Mouse (Mus musculus) intestine, embryonic 14.5 days (tissue): ENCODE measurements around the gene Cfc1. TPM values are rescaled to one million over a fixed set of nuclear protein-coding genes. Genes with fewer than 3 reads are reported as not detected.
"Not testable (repeated sequence)": the region's sequence is repeated elsewhere in the genome, so short reads cannot be mapped to it uniquely, and the experiment has no call there.

Experiments used
- ATAC-seq: fragments of 200-750 bp; cut with Nextera tagmentation; replicated peaks from 2 replicates; pipeline ENCODE4 v1.8.0; 2017; ENCODE audit warnings: low read depth, moderate number of reproducible peaks, moderate TSS enrichment, moderate library complexity; ENCODE audit not compliant: low FRiP score, low TSS enrichment
- DNase-seq: peaks from one replicate; pipeline ENCODE4 v3.0.0-alpha.2; 2018; ENCODE audit warnings: low spot score
- H3K27ac ChIP-seq: fragments of 300-500 bp; sonication (generic); 2 replicates; pipeline ENCODE4 v1.5.1; 2014; ENCODE audit warnings: low read depth, mild to moderate bottlenecking, control low read depth
- H3K27me3 ChIP-seq: fragments of 300-500 bp; sonication (generic); replicated peaks from 2 replicates; pipeline ENCODE4 v1.6.1; 2014; ENCODE audit warnings: low read length, control low read depth; ENCODE audit not compliant: control insufficient read depth, insufficient read depth
- H3K36me3 ChIP-seq: fragments of 300-500 bp; sonication (generic); 2 replicates; pipeline ENCODE4 v1.6.1; 2014; ENCODE audit warnings: low read length, control low read depth; ENCODE audit not compliant: control insufficient read depth, insufficient read depth
- H3K4me1 ChIP-seq: fragments of 300-500 bp; sonication (generic); replicated peaks from 2 replicates; pipeline ENCODE4 v1.6.1; 2014; ENCODE audit warnings: low read length, control low read depth, mixed read lengths; ENCODE audit not compliant: control insufficient read depth, insufficient read depth
- H3K4me2 ChIP-seq: fragments of 300-500 bp; sonication (generic); 2 replicates; pipeline ENCODE4 v1.6.1; 2014; ENCODE audit warnings: low read length
- H3K4me3 ChIP-seq: fragments of 300-500 bp; sonication (generic); 2 replicates; pipeline ENCODE4 v1.5.1; 2014; ENCODE audit warnings: low read depth, low read length, control low read depth, mixed read lengths
- H3K9ac ChIP-seq: fragments of 300-500 bp; sonication (generic); 2 replicates; pipeline ENCODE4 v1.6.1; 2014; ENCODE audit warnings: mild to moderate bottlenecking, low read length
- H3K9me3 ChIP-seq: fragments of 300-500 bp; sonication (generic); 2 replicates; pipeline ENCODE4 v1.6.1; 2016; ENCODE audit warnings: low read length, control low read depth; ENCODE audit not compliant: control insufficient read depth
- WGBS: fragments of 180-500 bp; shearing (Covaris S2); extraction: QIAGEN DNeasy Blood & Tissue Kit; methylation state at CpG from one replicate; pipeline ENCODE4 v1.1.7; 2014; 5-methylcytosine and 5-hydroxymethylcytosine counted together
- polyA plus RNA-seq: library from polyadenylated mRNA; unstranded; fragments of >200 nt; fragmentation: Nextera tagmentation; extraction: Ambion mirVana; gene quantifications from 2 replicates; pipeline ENCODE4 v1.2.1, GENCODE M21; 2014

Gene Cfc1
- polyA plus RNA-seq, result 0.23 TPM in 2 replicates

- H3K4me1 ChIP-seq, H3K27ac ChIP-seq, ATAC-seq, H3K9ac ChIP-seq, DNase-seq, H3K36me3 ChIP-seq, H3K9me3 ChIP-seq: not testable (repeated sequence)
- Histone ChIP-seq H3K27me3 (peaks cover 25% of the 10 kb centered on the region), H3K4me2 (peak within 1 kb of the TSS; percentile 39), H3K4me3 (peak within 1 kb of the TSS; percentile 12; the same call in 1 of the 2 replicates)
- WGBS, result 24% methylated on average over 7 of the region's 7 CpGs
Measured at GRCm38 (mm10) chr1:34535043-34535698, at the start of gene Cfc1. Gene Cfc1 (plus strand): TSS chr1:34535648.

GRCm38 (mm10) chr1:34487383-34487782, 48.1 kb upstream of the Cfc1 start:
- no peak for ATAC-seq
- Histone ChIP-seq H3K36me3 (no peaks in the 10 kb centered on the region), H3K4me2 (no peak overlapping the region), H3K4me3 (no peak overlapping the region), H3K27me3 (peaks cover 5% of the 10 kb centered on the region; the same call in 1 of the 2 replicates), H3K9ac (no peak overlapping the region), H3K27ac (no peak overlapping the region), H3K9me3 (no peaks in the 10 kb centered on the region), H3K4me1 (no peaks in the 10 kb centered on the region; the same call in 1 of the 2 replicates)
- no peak for DNase-seq
- WGBS, result 90% methylated on average over 3 of the region's 3 CpGs

- WGBS, result 83% methylated on average over 6 of the region's 6 CpGs
Measured at GRCm38 (mm10) chr1:34489852-34490541, 45.5 kb upstream of the Cfc1 start.

DNA sequence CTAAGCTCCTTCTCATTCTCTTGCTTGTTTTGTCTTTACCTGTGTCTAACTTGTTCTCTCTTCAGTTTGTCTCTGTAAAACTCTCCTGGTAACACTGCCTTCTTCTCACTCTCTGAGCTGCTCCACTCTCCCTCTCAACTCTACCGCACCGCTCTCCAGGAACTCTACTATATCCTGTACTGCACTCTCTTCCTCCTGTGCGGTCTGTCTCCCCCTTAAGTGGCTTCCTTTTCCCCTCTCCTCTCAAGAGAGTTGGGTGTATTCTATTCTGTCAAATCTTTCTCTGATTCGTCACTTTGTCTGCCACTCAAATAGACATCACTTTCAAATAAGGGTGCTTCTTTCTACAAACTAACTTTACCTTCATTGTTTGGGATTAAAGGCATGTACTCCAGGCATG, 44.0 kb upstream of the Cfc1 start:
- H3K9ac ChIP-seq, result no peak overlapping the region
- ATAC-seq (no peak), DNase-seq (no peak)
- no peaks in the 10 kb centered on the region for H3K27me3 ChIP-seq
- no peak overlapping the region for H3K27ac ChIP-seq
- WGBS, result 90% methylated on average over 4 of the region's 4 CpGs
- H3K36me3 ChIP-seq, result no peaks in the 10 kb centered on the region
- no peaks in the 10 kb centered on the region for H3K4me1 ChIP-seq
- H3K9me3 ChIP-seq, result no peaks in the 10 kb centered on the region
- H3K4me2 ChIP-seq, result no peak overlapping the region
- H3K4me3 ChIP-seq, result no peak overlapping the region

More at GRCm38 (mm10) chr1:34489852-34490541, 45.5 kb upstream of the Cfc1 start:
- ATAC-seq (no peak), DNase-seq (no peak)
- Histone ChIP-seq H3K4me3 (no peak overlapping the region), H3K27ac (no peak overlapping the region), H3K9ac (no peak overlapping the region), H3K9me3 (no peaks in the 10 kb centered on the region), H3K27me3 (peaks cover 5% of the 10 kb centered on the region; the same call in 1 of the 2 replicates), H3K36me3 (no peaks in the 10 kb centered on the region), H3K4me1 (no peaks in the 10 kb centered on the region; the same call in 1 of the 2 replicates), H3K4me2 (no peak overlapping the region)

DNA sequence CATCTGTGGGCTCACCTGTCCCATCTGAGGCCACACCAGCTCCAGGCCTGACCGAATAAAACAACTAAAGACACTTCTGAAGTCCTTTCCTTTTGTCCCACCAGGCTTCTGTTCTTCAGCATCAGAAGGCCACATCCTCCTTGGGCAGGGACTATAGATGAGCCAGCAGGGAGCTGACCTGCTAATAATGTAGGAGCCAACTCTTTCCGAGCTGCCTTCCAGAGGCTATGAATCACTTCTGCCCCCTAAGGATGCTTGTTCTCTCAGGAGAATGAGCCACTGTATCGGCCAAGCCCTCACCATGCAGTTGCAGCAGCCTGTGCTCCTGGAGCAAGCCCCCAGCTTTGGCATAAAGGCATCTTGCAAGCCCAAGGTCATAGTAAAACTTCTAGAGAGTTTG, 32.5 kb upstream of the Cfc1 start:
- ATAC-seq (no peak), DNase-seq (no peak)
- Histone ChIP-seq H3K4me1 (no peaks in the 10 kb centered on the region), H3K9me3 (no peaks in the 10 kb centered on the region), H3K9ac (no peak overlapping the region), H3K36me3 (no peaks in the 10 kb centered on the region), H3K27me3 (no peaks in the 10 kb centered on the region), H3K4me2 (no peak overlapping the region), H3K4me3 (no peak overlapping the region), H3K27ac (no peak overlapping the region)
- 59% methylated on average over 3 of the region's 3 CpGs for WGBS

- H3K9ac ChIP-seq, result no peak overlapping the region
- no peaks in the 10 kb centered on the region for H3K27me3 ChIP-seq
- H3K27ac ChIP-seq, result no peak overlapping the region
- no peaks in the 10 kb centered on the region for H3K9me3 ChIP-seq
- H3K4me2 ChIP-seq, result no peak overlapping the region
- no peak for ATAC-seq
- 66% methylated on average over 7 of the region's 7 CpGs for WGBS
- H3K4me3 ChIP-seq, result no peak overlapping the region
- H3K4me1 ChIP-seq, result no peaks in the 10 kb centered on the region
- DNase-seq, result no peak
- H3K36me3 ChIP-seq, result no peaks in the 10 kb centered on the region
Measured at GRCm38 (mm10) chr1:34505307-34505706, 30.1 kb upstream of the Cfc1 start.

- Histone ChIP-seq H3K4me1 (no peaks in the 10 kb centered on the region), H3K27ac (no peak overlapping the region), H3K4me2 (no peak overlapping the region), H3K36me3 (no peaks in the 10 kb centered on the region), H3K9ac (no peak overlapping the region), H3K4me3 (no peak overlapping the region), H3K9me3 (no peaks in the 10 kb centered on the region), H3K27me3 (no peaks in the 10 kb centered on the region)
- ATAC-seq (no peak), DNase-seq (no peak)
- 80% methylated on average over 4 of the region's 4 CpGs for WGBS
Measured at GRCm38 (mm10) chr1:34505970-34506551, 29.4 kb upstream of the Cfc1 start.

DNA sequence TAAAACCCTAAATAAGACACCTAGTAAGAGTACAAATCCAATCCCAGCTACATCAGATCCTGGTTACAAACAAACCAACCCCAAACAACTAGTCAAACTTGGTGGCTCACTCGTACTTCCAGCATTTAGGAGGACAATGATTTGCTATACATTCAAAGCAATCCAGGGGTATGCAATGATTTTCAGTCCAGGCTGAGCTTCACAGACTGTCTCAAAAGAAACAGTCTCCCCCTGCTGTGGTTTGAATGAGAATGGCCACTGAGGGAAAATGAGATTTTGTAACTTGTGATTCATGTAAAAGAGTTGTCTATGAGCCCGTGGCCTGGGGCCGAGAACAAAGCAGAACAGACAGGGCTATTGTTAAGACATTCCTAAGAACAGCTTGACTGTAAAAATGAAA, 27.5 kb upstream of the Cfc1 start:
- H3K27ac ChIP-seq, result no peak overlapping the region
- H3K4me3 ChIP-seq, result no peak overlapping the region
- no peak overlapping the region for H3K4me2 ChIP-seq
- H3K4me1 ChIP-seq, result no peaks in the 10 kb centered on the region
- no peaks in the 10 kb centered on the region for H3K9me3 ChIP-seq
- H3K27me3 ChIP-seq, result no peaks in the 10 kb centered on the region
- 86% methylated on average over 3 of the region's 3 CpGs for WGBS
- no peak for DNase-seq
- H3K9ac ChIP-seq, result no peak overlapping the region
- ATAC-seq, result no peak
- H3K36me3 ChIP-seq, result no peaks in the 10 kb centered on the region
